Mouse (Mus musculus): ENCODE measurements around the gene Cdt1.

DNA sequence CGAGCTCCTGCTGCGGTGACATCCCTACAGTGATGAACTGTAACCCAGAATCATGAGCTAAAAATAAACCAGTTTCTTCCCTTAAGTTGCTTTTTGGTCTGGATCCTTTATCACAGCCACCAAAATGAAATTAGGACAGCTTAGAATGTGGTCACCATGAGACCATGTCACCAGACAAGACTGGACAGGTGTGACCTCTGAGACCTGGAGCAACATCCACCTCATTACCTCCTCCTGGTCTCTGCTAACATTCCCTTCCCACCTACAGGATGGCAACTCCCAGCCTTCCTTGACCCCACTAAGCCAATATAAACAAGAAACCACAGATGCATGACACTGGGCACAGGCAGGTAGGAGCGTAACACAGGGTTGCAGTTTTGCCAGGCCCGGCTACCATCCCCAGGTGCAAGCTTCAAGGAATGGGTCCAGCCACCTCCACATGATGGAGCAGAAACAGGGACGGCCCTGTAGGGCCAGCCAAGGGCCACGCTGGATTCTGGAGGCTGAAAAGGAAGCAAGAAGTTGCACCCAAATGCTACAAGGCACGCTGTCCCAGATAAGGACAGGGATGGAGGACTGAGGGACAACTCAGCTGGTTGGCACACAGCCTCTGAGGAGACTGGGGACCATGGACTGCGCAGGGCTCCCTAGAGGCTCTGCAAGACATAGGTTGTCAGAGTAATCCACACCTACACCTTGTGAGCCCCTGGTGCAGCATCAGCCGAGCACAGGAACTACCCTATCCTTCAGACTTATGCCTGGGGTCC is 29.3 kb upstream of the Cdt1 start:
- TF ChIP-seq CTCF (IDR thresholded peaks at IDR 0.05; ENCODE audit: borderline replicate concordance, insufficient read depth, low read depth, low read length) (no peak), POLR2A (IDR thresholded peaks at IDR 0.05; ENCODE audit: borderline replicate concordance, insufficient read depth, low read length) (no peak)
